Comparison of ENCODE assay signal across 20 mouse cellular contexts in genomic region chr16:86361099-86361498, GRCm38 (mm10).
DNase-seq lines count a peak whose midpoint lies in the region; TF ChIP-seq lines count a peak whose summit lies in the region.
"Had no signal": no experiment of that assay in that cellular context is flagged by ENCODE, and none has a peak within 500 bp of the region (broad histone marks: within the 10 kb centered on the region; RNA-seq: fewer than 3 reads in every experiment).

No protein-coding gene starts in this region.

- intact Hi-C loops in gastrocnemius, adult 2 months (cut with DNase I) = no loop called here
- intact Hi-C loops in gastrocnemius, postnatal 36 days (cut with DNase I) = no loop called here
- intact Hi-C loops in heart, postnatal 25 days (cut with DNase I) = no loop called here
- intact Hi-C loops in heart, postnatal 36 days (cut with DNase I) = no loop called here

- TF ChIP-seq CTCF in gastrocnemius, adult 2 months (IDR thresholded peaks at IDR 0.05) = no peak

- no peak overlapping the region for H3K27ac ChIP-seq in gastrocnemius, adult 2 months
- H3K27ac ChIP-seq: embryonic facial prominence, embryonic 10.5 days; embryonic facial prominence, embryonic 12.5 days; forebrain, embryonic 10.5 days; forebrain, embryonic 12.5 days had no signal

- no peak overlapping the region for H3K4me3 ChIP-seq in gastrocnemius, adult 2 months
- H3K4me3 ChIP-seq: embryonic facial prominence, embryonic 10.5 days; embryonic facial prominence, embryonic 12.5 days; forebrain, embryonic 10.5 days; forebrain, embryonic 12.5 days had no signal

- DNase-seq in adrenal gland, postnatal 10 days = peak; percentile 6
- DNase-seq in adrenal gland, adult (ENCODE audit: inconsistent age in 2 of 2, low spot score in 1 of 2) = no peak
- DNase-seq in gastrocnemius, adult 2 months = peak; percentile 17
- no peak for DNase-seq in gastrocnemius, postnatal 36 days
- DNase-seq in heart, postnatal 25 days (ENCODE audit: low spot score) = peak; percentile 1
- no peak for DNase-seq in heart, postnatal 36 days
- DNase-seq in skeletal muscle tissue, adult 2 months (ENCODE audit: low read depth, low spot score) = peak; percentile 21
- DNase-seq in frontal cortex, adult 2 months (ENCODE audit: extremely low spot score in 1 of 2, low spot score in 1 of 2) = no peak
- DNase-seq: adrenal gland, adult 8-10 months; adrenal gland, postnatal 25 days; B cell, adult 2 months; cerebellum, adult 11 months; cerebellum, adult 2 months; cerebellum, adult 9-10 months; cerebellum, postnatal 10 days; cerebellum, postnatal 25 days had no signal

Comparison
In these comparisons a context has a peak if more than half of its experiments do, and no peak if none do; other contexts are left out.
1. DNase-seq: peak in adrenal gland, postnatal 10 days (single experiment), gastrocnemius, adult 2 months (single experiment), heart, postnatal 25 days (single experiment) and skeletal muscle tissue, adult 2 months (single experiment); none in adrenal gland, adult (0 of 2), gastrocnemius, postnatal 36 days (0 of 2), heart, postnatal 36 days (0 of 2) and frontal cortex, adult 2 months (0 of 2).